Mouse (Mus musculus) embryo, embryonic 11 days (tissue): ENCODE data around the gene Hist1h2br.
"Not testable (repeated sequence)": the region's sequence is repeated elsewhere in the genome, so short reads cannot be mapped to it uniquely, and the experiment has no call there.

Experiments
- DNase-seq: peaks from one replicate; pipeline ENCODE4 v3.0.0-alpha.2; 2015

Hist1h2br gene

DNA sequence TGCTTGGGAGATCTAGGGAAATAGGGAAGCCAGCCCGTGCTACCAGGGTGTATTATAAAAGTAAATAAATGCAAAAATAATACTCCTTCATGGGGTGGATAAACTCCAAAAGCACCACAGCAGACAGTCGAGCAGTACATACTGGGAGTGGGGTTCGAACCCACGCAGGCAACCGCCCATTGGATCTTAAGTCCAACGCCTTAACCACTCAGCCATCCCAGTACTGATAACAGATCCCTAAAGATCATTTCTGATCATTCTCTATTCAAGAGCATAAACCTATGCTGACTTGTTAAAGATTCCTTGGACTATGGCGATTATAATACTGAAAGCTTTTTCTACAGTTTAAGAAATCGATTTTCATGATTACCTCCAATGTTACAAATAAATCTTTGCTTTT, 14.3 kb downstream of the Hist1h2br start:
- DNase-seq = peak; percentile 53

DNA sequence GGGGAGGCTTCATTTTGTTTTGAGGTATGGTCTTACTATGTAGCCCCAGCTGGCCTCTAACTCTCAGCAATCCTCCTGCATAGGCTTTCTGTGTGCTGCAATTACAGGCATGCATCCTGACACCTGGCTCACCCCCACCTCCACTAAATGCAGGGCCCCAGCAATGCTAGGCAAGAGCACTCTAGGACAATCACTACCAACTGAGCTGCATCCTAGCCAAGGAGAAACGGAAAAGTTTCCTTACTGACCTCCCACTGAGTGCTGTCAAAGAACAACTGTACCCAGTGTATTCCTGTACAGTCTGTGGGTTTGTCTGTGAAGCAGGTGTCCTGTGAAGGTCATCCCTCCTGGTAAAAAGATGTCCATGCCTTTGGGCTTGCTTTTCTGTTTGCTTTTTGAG, 17.2 kb downstream of the Hist1h2br start:
- DNase-seq = not testable (repeated sequence)

DNA sequence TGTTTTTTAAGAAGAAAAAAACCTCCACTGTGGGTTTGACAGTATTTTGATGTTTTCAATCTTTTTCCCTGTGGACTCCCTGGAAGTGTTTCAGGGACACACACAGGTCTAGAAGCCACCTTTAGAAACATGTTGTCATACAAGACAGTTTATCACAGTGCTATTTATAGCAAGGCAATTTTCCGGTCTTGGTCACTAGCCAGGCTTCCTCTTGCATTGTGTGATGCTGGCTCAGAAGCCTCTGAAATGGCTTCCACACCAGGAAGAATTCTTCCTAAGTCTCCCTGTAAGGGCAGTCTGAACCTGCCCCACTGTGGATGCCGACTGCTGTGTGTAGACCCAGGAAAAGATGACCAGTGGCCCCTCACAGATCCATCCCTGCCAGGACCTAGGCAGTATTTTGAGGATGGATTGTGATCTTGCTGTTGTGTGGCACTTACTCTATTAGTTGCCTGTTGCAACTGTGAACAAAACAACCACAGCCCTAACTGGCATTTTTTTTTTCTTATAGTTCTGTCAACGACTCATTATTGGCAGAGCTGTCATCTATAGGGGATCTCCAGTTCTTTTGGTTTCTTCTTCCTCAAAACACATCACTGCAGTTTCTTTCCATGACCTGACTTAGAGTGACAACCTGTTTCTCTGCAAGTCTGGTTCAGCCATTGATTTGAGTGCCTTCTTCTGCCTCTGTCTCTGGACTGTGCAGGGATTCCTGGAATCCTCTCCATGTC, 18.8 kb downstream of the Hist1h2br start:
- no peak for DNase-seq

DNA sequence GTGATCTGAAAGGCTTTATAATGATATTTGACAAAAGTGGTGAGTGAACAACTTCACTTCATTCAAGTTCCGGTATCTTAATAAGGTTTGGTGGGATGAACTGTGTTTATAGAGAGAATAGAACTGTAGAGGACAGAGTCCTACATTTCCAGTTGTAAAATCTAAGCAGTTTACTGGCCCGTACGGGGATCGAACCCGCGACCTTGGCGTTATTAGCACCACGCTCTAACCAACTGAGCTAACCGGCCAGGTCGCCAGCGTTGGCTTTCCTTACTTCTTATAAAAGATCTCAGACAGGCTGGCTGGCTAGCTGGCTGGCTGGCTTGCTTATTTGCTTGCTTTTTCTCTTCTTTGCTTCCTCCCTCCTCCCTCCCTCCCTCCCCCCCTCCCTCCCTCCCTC, 21.6 kb downstream of the Hist1h2br start:
- DNase-seq = peak; percentile 82

DNA sequence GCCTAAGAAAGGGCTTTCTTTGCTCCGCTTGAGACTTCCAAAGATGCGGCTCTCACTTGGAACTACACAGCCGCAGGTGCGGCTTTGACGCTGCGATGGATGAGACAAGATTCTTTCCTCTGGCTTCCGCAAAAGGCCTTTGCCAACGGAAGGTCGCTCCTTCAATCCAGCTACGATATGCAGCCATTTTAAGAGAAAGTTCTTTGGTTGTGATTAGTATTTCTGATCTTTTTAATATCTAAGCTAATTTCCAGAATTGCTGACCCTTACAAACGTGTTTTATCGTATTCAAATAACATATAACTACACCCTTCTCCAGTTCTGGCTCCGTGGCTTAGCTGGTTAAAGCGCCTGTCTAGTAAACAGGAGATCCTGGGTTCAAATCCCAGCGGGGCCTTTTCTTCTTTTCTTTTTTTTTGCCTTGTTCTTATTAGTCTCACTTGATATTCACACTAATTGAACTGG, 22.2 kb downstream of the Hist1h2br start:
- DNase-seq = peak; percentile 85

DNA sequence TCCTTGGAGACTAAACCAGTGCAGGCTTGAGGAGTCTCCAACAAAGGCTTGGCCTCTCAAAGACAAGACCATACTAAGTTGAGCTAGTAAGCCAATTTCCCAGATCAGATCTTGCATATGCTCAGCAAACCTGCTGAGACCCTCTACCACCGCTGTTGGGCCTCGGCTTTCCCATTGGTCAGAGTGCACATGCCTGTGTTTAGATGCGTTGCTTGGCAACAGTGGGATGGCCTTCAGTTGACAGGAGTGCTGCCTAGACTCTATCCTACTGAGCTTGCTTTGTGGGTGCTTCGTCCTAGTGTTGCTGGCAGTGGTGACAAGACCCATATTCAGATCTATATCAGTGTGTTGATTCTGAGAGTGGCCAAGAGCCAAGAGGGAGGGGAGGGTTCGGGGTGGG, 28.1 kb downstream of the Hist1h2br start:
- DNase-seq = peak; percentile 51

GRCm38 (mm10) chr13:21865503-21865902, 32.0 kb downstream of the Hist1h2br start:
- DNase-seq = not testable (repeated sequence)

DNA sequence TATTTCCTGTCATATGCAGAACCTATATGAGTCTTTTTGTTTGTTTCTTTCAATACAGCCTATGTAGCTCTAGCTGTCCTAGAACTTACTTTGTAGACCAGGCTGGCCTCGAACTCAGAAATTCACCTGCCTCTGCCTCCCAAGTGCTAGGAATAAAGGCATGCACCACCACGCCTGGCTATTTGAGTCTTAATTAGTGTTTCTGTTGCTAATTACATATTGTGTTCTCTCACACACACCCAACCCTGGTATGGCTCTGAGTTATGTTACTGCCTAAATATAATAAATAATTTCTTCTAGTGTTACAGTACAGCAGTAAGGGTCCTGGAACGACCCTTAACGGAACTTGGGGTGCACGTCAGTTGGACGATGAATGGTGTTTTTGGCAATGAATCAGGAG, 47.2 kb downstream of the Hist1h2br start:
- no peak for DNase-seq

DNA sequence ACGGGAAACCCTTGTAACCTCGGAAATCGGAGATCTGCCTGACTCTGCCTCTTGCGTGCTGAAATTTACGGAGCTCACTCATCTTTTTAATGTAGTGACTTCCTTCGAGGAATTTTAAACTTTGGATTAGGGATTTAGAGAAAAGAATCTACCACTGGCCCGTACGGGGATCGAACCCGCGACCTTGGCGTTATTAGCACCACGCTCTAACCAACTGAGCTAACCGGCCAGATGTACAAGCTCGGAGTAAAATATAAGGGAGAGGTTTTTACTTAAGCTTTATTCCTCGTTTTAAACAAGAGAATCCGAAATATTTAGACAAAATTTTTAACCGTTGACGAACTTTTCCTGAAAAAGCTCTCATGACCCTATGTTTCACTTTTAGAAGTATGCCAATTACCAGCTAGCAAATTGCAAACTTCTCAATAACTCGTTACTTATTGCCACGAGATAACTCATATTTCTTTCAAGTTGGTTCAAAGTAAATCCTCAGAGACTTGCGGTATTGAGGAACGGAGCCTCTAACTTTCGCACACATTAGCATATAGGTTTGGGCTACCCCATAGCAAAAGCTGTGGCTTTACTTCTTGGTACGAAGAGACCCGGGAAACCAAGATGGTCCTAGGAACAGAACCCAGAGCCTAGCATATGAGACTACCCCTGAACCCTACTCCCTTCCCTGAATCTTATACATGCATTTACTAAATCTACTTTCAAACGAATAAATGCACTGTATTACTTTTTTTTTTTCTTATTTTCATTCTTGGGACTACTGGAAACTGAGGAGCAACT, 48.5 kb downstream of the Hist1h2br start:
- DNase-seq = peak; percentile 73

GRCm38 (mm10) chr13:21882760-21883405, 49.3 kb downstream of the Hist1h2br start:
- peak; percentile 84 for DNase-seq

DNA sequence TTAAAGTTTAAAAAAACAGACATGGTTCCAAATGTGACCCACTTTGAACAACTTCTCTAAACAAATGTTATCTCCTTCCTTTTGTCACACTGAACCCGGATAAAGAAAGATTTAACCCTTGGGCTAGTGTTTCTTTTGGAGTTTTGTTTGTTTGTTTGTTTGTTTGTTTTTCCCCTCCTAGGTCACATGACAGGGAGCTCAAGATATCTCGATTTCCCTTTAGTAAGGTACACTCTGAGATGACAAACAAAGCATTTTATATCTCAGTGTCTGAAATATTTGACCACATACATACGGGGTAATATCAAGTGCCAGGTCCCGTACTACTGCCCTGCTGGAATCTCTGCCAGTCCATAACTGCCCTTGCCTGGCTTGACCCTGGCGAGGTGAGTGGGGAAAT, 49.9 kb downstream of the Hist1h2br start:
- DNase-seq = no peak

DNA sequence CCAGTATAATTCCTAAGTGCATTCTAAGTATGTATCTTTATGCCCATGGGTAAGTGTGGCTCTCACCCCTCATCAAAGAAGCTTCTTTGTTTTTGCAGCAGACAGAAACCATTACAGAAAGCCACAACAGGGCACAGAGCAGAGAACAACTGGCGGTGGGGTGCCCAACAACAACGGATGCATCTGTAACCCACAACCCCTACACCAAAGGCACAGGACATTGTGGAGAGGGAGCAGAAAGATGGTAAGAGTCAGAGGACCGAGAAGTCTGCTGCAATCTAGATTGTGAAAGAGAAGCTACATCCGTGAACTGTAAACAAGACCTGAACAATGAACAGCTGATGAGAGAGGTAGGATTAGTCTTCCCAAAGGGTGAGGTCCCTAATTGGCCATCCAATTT, 51.0 kb downstream of the Hist1h2br start:
- DNase-seq = no peak
